Mouse (Mus musculus) cerebellum, adult 2 months (tissue): Measurements from ENCODE around the gene Flvcr1.

Experiments
- CTCF ChIP-seq: fragments of 200-500 bp; IDR thresholded peaks from 2 replicates; pipeline ENCODE4 v1.5.1; 2011; ENCODE audit warnings: low read depth, mild to moderate bottlenecking, control low read depth, low read length, moderate library complexity, borderline replicate concordance; ENCODE audit not compliant: insufficient read depth
- POLR2A ChIP-seq: fragments of 200-500 bp; IDR thresholded peaks from 2 replicates; pipeline ENCODE4 v1.6.1; 2011; ENCODE audit warnings: low read length, control low read depth, borderline replicate concordance; ENCODE audit not compliant: insufficient read depth

- TF ChIP-seq CTCF (no peak), POLR2A (no peak)
Measured at GRCm38 (mm10) chr1:191064535-191064934, 38.6 kb upstream of the Flvcr1 start.
